Mouse (Mus musculus): ENCODE data around the gene Sdhaf1. TPM values are rescaled to one million over a fixed set of nuclear protein-coding genes. Genes with fewer than 3 reads are reported as not detected.

Gene Sdhaf1
- polyA plus RNA-seq, 1 experiment from 2014 or later: 23.6 TPM

DNA sequence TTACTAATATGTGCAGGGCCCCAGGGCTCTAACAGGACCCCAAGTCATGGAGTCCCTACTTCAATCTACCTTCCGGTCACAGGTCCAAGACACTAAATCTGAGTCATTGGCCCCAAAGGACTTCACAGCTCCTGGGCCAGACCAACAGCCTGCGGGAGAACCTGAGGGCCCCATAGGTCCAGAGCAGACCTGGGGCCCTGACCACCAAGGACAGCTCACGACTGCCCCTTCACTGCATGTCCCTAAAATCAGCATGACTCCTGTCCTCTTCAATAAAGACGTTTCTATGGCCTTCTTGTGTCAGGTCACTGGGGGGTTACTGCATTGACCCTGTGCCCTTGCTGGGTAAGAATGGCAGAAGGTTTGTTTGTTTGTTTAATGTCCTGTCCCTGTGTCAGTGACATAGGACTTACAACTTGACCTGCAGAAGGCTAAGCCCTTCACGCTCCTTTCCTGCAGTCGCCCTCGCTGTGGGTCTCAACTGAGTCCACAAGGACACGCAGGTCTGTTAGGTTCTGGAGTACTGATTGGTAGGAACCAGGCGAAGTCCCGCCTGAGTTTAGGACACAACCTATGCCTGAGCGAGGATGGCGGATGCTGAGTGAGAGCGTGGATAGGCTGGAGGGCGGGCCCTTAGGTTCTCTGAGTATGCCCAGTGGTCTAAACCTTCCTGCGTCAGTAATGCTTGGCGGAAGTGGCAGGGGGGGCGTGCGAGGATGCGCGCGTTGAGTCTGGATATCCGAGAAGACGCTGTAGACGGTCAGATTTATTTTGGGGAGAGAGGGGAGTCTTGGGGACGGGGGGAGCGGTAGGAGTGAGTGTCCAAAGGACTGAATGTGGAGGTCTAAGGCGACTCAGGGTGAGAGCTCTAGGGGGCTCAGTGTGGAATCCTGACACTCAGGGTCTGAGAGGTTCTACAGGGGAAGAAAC lies 15.4 kb downstream of the Sdhaf1 start, which contains the start of gene Alkbh6:
Gene Alkbh6, plus strand, starts transcription at position 642 of the 930 bp plus-strand sequence.
- ATAC-seq: peak; percentile 100
- H3K36me3 ChIP-seq: peaks cover 52% of the 10 kb centered on the region
- H3K4me2 ChIP-seq (replicated peaks): peak within 1 kb of the TSS; percentile 76
- 4% methylated on average over 27 of the region's 27 CpGs for WGBS
- H3K9ac ChIP-seq (replicated peaks): peak within 1 kb of the TSS; percentile 82
- peak within 1 kb of the TSS; percentile 77 for H3K4me3 ChIP-seq (replicated peaks)
- no peaks in the 10 kb centered on the region for H3K27me3 ChIP-seq
- H3K9me3 ChIP-seq: no peaks in the 10 kb centered on the region
- H3K27ac ChIP-seq: peak within 1 kb of the TSS; percentile 81
- peaks cover 24% of the 10 kb centered on the region for H3K4me1 ChIP-seq (replicated peaks)

DNA sequence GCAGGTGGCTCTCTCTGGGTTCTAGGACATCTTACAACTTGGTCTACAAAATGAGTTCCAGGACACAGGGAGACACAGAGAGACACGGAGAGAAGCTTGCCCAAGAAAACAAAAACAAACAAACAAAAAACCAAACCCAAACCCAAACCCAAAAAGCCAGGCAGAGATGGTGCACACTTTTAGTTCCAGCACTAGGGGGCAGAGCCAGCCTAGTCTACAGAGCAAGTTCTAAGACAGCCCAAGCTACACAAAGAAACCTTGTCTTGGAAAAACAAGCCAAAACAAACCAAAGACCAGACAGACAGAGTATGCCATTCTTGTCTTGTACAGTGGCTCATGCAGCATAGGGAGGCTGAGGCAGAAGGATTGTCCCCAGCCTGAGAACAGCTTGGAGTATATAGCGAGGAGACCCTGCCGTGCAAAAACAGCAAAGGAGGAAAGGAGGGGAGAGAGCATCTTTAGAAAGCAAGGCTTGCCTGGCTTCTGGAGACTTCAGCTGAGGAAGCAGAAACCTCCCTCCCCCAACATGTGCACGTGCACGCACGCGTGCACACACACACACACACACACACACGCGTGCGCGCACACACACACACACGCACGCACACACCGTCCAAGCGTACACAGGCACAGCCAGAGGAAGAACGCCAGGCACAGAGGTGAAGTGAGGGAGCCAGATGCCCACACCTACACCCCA lies 17.5 kb downstream of the Sdhaf1 start:
- no peak overlapping the region for H3K9ac ChIP-seq (replicated peaks)
- WGBS: 94% methylated on average over 16 of the region's 16 CpGs
- H3K27me3 ChIP-seq: no peaks in the 10 kb centered on the region
- no peak overlapping the region for H3K4me2 ChIP-seq (replicated peaks)
- no peaks in the 10 kb centered on the region for H3K9me3 ChIP-seq
- no peak overlapping the region for H3K27ac ChIP-seq
- peaks cover 57% of the 10 kb centered on the region for H3K36me3 ChIP-seq
- no peak for ATAC-seq
- H3K4me1 ChIP-seq (replicated peaks): peaks cover 24% of the 10 kb centered on the region
- H3K4me3 ChIP-seq (replicated peaks): no peak overlapping the region

DNA sequence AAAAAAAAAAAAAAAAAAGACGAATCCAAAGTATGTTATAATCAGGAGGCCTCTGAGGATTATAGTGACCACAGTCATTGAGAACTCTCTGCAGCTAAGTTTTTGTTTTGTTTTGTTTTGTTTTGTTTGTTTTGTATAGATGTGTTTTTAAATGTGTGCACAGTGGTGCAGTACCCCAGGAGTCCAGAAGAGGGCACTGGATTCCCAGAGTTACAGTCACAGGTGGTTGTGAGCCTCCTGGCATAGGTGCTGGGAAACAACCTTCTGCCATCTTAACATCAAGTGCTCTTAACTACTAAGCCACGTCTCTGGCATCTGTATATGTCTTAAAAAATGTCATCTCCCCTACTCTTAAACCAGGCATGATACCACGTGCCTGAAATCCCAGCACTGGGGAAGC lies 22.8 kb downstream of the Sdhaf1 start:
- no peak for ATAC-seq
- H3K9ac ChIP-seq (replicated peaks): no peak overlapping the region
- WGBS: 49% methylated on average over 3 of the region's 3 CpGs
- no peak overlapping the region for H3K4me3 ChIP-seq (replicated peaks)
- no peak overlapping the region for H3K4me2 ChIP-seq (replicated peaks)
- H3K27me3 ChIP-seq: no peaks in the 10 kb centered on the region
- no peaks in the 10 kb centered on the region for H3K4me1 ChIP-seq (replicated peaks)
- H3K9me3 ChIP-seq: no peaks in the 10 kb centered on the region
- no peak overlapping the region for H3K27ac ChIP-seq
- H3K36me3 ChIP-seq: peaks cover 91% of the 10 kb centered on the region

DNA sequence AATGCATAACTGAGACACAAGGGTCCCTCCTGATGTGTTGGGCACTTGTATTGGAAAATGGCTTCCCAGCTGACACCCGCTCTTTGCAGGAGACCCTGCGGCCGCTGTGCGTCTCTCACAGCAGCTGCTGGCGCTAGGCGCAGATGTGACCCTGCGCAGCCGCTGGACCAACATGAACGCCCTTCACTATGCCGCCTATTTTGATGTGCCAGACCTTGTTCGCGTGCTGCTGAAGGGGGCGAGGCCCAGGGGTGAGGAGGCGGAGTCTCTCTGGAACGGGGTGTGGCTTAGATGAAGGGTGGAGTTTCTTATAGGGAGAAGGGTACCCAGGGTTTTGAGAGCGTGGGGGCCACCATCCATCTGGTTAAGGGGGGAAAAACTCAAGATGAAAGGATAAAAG lies 26.4 kb downstream of the Sdhaf1 start:
- Histone ChIP-seq H3K9me3 (no peaks in the 10 kb centered on the region), H3K4me3 (replicated peaks) (no peak overlapping the region), H3K4me1 (replicated peaks) (peaks cover 29% of the 10 kb centered on the region), H3K27ac (no peak overlapping the region), H3K4me2 (replicated peaks) (no peak overlapping the region), H3K9ac (replicated peaks) (no peak overlapping the region), H3K36me3 (peaks cover 86% of the 10 kb centered on the region), H3K27me3 (no peaks in the 10 kb centered on the region)
- WGBS: 86% methylated on average over 16 of the region's 16 CpGs
- no peak for ATAC-seq

DNA sequence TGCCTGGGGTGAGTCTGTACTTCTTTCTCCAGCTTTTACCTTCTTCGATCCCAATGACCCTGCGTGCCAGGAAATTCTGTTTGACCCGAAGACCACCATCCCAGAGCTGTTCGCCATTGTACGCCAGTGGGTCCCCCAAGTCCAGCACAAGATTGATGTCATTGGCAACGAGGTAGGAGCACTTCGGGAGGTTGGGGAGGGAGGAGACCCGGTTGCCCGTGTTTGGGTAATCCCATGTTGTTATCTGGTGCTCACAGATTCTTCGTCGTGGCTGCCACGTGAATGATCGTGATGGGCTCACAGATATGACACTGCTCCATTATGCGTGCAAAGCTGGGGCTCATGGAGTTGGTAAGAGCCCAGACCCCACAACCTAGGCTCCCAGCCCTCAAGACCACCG lies 26.9 kb downstream of the Sdhaf1 start:
- 94% methylated on average over 15 of the region's 15 CpGs for WGBS
- peaks cover 82% of the 10 kb centered on the region for H3K36me3 ChIP-seq
- no peaks in the 10 kb centered on the region for H3K9me3 ChIP-seq
- H3K4me1 ChIP-seq (replicated peaks): peaks cover 32% of the 10 kb centered on the region
- no peak overlapping the region for H3K4me3 ChIP-seq (replicated peaks)
- H3K27ac ChIP-seq: no peak overlapping the region
- no peak for ATAC-seq
- no peak overlapping the region for H3K9ac ChIP-seq (replicated peaks)
- H3K4me2 ChIP-seq (replicated peaks): no peak overlapping the region
- H3K27me3 ChIP-seq: no peaks in the 10 kb centered on the region

DNA sequence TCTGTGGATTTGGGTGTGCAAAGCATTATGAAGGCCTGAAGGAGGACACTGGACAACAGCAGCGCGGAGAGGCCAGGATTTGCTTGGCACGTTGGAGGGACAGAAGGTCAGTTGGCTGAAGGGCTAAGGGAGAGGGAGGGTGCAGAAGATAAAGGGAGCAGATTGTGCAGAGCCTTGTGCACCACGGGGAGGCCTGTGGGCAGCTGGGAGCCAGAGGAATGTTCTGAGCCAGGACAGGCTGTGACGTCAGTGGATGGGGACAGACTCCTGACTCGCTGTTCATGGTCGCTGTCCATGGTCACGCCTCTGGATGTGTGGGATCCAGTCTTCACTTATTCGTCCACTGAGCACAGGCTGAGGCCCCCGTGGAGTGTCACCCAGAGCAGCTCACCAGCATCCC lies 28.6 kb downstream of the Sdhaf1 start:
- no peak overlapping the region for H3K27ac ChIP-seq
- no peaks in the 10 kb centered on the region for H3K9me3 ChIP-seq
- no peak for ATAC-seq
- no peak overlapping the region for H3K4me3 ChIP-seq (replicated peaks)
- H3K27me3 ChIP-seq: no peaks in the 10 kb centered on the region
- H3K4me2 ChIP-seq (replicated peaks): no peak overlapping the region
- peaks cover 39% of the 10 kb centered on the region for H3K4me1 ChIP-seq (replicated peaks)
- H3K36me3 ChIP-seq: peaks cover 67% of the 10 kb centered on the region
- peak overlapping the region; percentile 25; the same call in 1 of the 2 replicates for H3K9ac ChIP-seq (replicated peaks)
- WGBS: 72% methylated on average over 10 of the region's 10 CpGs

DNA sequence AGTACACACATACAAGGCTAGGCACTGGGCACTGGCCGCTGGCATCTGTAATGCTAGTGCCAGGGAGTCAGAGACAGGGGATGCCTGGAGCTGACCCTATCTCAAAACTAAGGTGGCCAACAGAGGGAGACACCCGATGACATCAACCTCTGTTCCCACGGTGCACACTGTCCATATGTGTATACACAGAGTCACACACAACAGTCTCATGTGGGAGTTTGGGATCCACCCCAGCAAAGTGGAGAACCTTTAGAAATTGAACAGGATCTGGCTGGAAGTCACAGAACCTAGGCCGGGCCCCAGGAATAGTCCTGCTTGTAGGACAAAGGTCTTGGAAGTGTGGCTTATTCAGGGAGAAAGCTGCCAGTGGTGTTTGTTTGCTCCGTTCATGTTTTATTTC lies 29.4 kb downstream of the Sdhaf1 start:
- H3K27me3 ChIP-seq: no peaks in the 10 kb centered on the region
- peak overlapping the region; percentile 19; the same call in 1 of the 2 replicates for H3K4me2 ChIP-seq (replicated peaks)
- 86% methylated on average over 5 of the region's 5 CpGs for WGBS
- no peak for ATAC-seq
- no peaks in the 10 kb centered on the region for H3K9me3 ChIP-seq
- H3K4me1 ChIP-seq (replicated peaks): peaks cover 47% of the 10 kb centered on the region
- H3K9ac ChIP-seq (replicated peaks): peak overlapping the region; percentile 32; the same call in 1 of the 2 replicates
- no peak overlapping the region for H3K4me3 ChIP-seq (replicated peaks)
- H3K27ac ChIP-seq: no peak overlapping the region
- peaks cover 59% of the 10 kb centered on the region for H3K36me3 ChIP-seq

DNA sequence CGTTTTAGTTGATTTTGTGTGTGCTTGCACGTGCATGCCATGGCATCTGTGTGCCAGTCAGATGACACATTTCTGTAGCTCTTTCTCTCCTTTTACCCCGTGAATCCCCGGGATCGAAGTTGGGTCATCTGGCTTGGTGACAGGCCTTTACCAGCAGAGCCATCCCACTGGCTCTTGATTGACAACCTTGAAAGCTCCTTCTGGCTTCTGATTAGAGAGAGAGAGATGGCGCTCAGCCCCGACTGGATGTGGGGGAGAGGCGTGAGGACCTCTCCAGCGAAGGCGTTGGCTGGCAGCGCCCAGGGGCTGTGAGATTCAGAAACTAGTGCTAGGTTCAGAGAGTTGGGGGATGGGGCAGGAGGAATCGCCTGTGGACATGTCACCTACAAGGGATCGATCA lies 29.9 kb downstream of the Sdhaf1 start:
- H3K4me3 ChIP-seq (replicated peaks): no peak overlapping the region
- peaks cover 54% of the 10 kb centered on the region for H3K36me3 ChIP-seq
- H3K27me3 ChIP-seq: 0 out of 2 replicates have a peak, but pooled peaks cover 3% of the 10 kb centered on the region
- WGBS: 82% methylated on average over 13 of the region's 13 CpGs
- no peaks in the 10 kb centered on the region for H3K9me3 ChIP-seq
- H3K4me1 ChIP-seq (replicated peaks): peaks cover 48% of the 10 kb centered on the region
- peak overlapping the region; percentile 19 for H3K4me2 ChIP-seq (replicated peaks)
- no peak overlapping the region for H3K27ac ChIP-seq
- no peak for ATAC-seq
- H3K9ac ChIP-seq (replicated peaks): peak overlapping the region; percentile 32; the same call in 1 of the 2 replicates

DNA sequence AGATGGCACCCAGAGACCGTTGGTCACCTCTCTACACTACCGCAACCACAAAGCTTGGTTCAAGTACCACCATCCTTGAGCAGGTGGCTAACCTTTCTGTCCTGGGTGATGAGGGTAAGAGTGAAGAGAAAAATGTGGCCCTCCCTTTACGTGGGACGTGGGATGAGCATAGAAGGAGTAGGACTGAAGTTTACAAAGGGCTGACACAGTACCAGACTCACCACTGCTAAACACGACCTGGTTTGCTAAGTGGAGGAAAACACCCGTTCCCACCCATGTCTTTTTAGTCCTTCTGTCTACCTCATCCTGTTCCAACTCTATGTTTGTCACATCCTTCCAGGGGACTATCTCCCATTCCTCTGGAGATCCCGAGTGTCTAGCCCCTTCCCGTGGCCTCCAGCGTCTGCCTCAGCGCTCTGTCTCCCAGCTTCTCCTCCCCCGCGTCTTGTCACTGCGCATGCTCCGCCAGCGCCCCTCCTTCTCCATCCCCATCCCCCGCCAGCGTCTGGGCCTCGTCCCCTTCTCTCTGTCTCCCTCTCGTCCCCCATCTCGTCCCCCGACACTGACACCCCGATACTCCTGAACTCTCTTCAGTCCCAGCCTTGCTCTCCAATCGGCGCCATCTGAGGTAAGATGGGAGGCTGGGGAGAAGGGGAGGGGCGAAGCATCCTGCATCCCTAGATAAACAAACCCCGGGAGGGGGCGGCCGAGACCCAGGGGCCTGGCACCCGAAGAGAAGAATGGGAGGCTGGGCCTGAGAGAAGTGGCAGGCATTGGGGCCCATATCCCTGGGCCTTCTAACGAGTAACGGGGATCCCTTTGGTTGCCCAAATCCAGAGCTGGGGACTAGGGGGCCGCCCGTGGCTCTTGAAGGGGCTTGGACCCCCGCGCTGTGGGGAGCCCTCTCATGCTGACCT lies 32.2 kb downstream of the Sdhaf1 start, which contains the start of gene Clip3:
Gene Clip3, plus strand, starts transcription at position 514 of the 917 bp plus-strand sequence.
- H3K27ac ChIP-seq: peak within 1 kb of the TSS; percentile 78
- H3K36me3 ChIP-seq: peaks cover 30% of the 10 kb centered on the region
- H3K27me3 ChIP-seq: 0 out of 2 replicates have a peak, but pooled peaks cover 4% of the 10 kb centered on the region
- H3K9ac ChIP-seq (replicated peaks): peak within 1 kb of the TSS; percentile 99
- peak within 1 kb of the TSS; percentile 96 for H3K4me2 ChIP-seq (replicated peaks)
- ATAC-seq: peak; percentile 89
- H3K9me3 ChIP-seq: no peaks in the 10 kb centered on the region
- H3K4me1 ChIP-seq (replicated peaks): peaks cover 48% of the 10 kb centered on the region
- H3K4me3 ChIP-seq (replicated peaks): peak within 1 kb of the TSS; percentile 97
- WGBS: 6% methylated on average over 35 of the region's 35 CpGs

DNA sequence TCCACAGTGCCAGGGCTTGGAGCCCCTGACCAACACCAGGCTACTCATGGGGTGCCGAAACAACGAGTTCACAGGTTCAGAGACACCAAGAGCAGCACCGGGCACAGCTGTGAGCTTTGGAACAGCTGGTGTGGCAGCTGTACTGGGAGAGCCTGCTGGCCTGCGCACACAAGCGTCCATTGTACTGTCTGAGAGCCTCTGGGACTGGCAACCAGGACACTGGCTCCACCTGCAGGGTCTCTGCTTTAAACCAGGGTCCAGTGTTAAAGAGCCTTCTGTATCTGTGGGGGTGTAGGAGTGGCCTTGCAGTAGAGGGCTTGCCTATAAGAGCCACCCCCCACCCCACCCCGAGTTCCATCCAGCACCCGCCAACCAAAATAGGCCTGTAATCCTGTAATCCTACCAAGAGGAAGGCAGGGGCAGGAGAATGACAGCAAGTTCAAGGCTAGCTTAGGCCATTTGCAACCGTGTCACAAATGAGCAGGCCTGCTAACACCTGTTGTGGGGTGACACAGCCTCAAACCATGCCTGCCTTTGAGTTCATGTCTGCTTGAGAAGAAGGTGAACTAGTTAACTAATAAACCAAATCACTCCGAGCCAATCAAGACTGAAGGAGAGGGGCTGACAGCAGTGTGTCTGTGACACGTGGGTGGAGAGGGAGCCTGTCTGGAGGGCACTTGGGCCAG lies 33.8 kb downstream of the Sdhaf1 start:
- ATAC-seq: 0 out of 2 replicates have a peak, but pooled peaks have one; percentile 3
- no peak overlapping the region for H3K4me2 ChIP-seq (replicated peaks)
- 0 out of 2 replicates have a peak, but pooled peaks cover 4% of the 10 kb centered on the region for H3K27me3 ChIP-seq
- 48% methylated on average over 10 of the region's 10 CpGs for WGBS
- H3K27ac ChIP-seq: no peak overlapping the region
- peaks cover 43% of the 10 kb centered on the region for H3K4me1 ChIP-seq (replicated peaks)
- peaks cover 14% of the 10 kb centered on the region for H3K36me3 ChIP-seq
- no peaks in the 10 kb centered on the region for H3K9me3 ChIP-seq
- H3K9ac ChIP-seq (replicated peaks): no peak overlapping the region; the same call in 1 of the 2 replicates
- no peak overlapping the region for H3K4me3 ChIP-seq (replicated peaks)

Data from midbrain, embryonic 13.5 days (tissue).